Mouse (Mus musculus) testis, adult 2 months (tissue): Measurements from ENCODE around the gene Lhb.

Experiments used
- CTCF ChIP-seq: fragments of 200-500 bp; IDR thresholded peaks from 2 replicates; pipeline ENCODE4 v1.5.1; 2012; ENCODE audit warnings: low read depth, mild to moderate bottlenecking, inconsistent platforms, low read length, moderate library complexity; ENCODE audit not compliant: control insufficient read depth, insufficient read depth, insufficient replicate concordance
- POLR2A ChIP-seq: fragments of 200-500 bp; IDR thresholded peaks from 2 replicates; pipeline ENCODE4 v1.6.1; 2012; ENCODE audit warnings: low read depth, mild to moderate bottlenecking, inconsistent platforms, low read length, moderate library complexity; ENCODE audit not compliant: control insufficient read depth

- no peak for TF ChIP-seq CTCF
- TF ChIP-seq POLR2A: no peak
Observed at GRCm38 (mm10) chr7:45413864-45414739, 6.5 kb upstream of the Lhb start.
